Comparison of ENCODE assay signal across 10 mouse cellular contexts in genomic region chr9:106883085-106883484, GRCm38 (mm10). TPM values are rescaled to one million over a fixed set of nuclear protein-coding genes. Genes with fewer than 3 reads are reported as not detected.
A peak's percentile ranks its signal among the peaks of the same experiment; 100 is the strongest.
DNase-seq lines count a peak whose midpoint lies in the region; ATAC-seq lines count a peak whose summit lies in the region.
"Had no signal": no experiment of that assay in that cellular context is flagged by ENCODE, and none has a peak within 500 bp of the region (broad histone marks: within the 10 kb centered on the region; RNA-seq: fewer than 3 reads in every experiment).

No protein-coding gene starts in this region.

- H3K4me2 ChIP-seq in lung, embryonic 16.5 days (ENCODE audit: low read depth, low read length), result 0 out of 2 replicates have a peak overlapping the region, but pooled peaks have one; percentile 25
- H3K4me2 ChIP-seq in forebrain, embryonic 14.5 days (ENCODE audit: low read length), result peak overlapping the region; percentile 99
- H3K4me2 ChIP-seq in limb, embryonic 11.5 days (ENCODE audit: low read depth, severe bottlenecking), result peak overlapping the region; percentile 34; the same call in 1 of the 2 replicates
- peak overlapping the region; percentile 100 for H3K4me2 ChIP-seq in neural tube, embryonic 13.5 days

- ATAC-seq in lung, embryonic 16.5 days (ENCODE audit: low read depth), result no peak
- no peak for ATAC-seq in forebrain, embryonic 14.5 days
- ATAC-seq in limb, embryonic 11.5 days (ENCODE audit: insufficient number of reproducible peaks, low FRiP score, low TSS enrichment, low read depth), result no peak
- no peak for ATAC-seq in neural tube, embryonic 13.5 days (ENCODE audit: low read depth)
- ATAC-seq: Patski had no signal

- no peak overlapping the region for H3K27ac ChIP-seq in lung, embryonic 16.5 days (ENCODE audit: low read length)
- no peak overlapping the region for H3K27ac ChIP-seq in forebrain, embryonic 14.5 days (ENCODE audit: low read depth, low read length)
- no peak overlapping the region for H3K27ac ChIP-seq in limb, embryonic 11.5 days (replicated peaks; ENCODE audit: low read depth, low read length)
- no peak overlapping the region for H3K27ac ChIP-seq in neural tube, embryonic 13.5 days (replicated peaks)

- no peaks in the 10 kb centered on the region for H3K27me3 ChIP-seq in lung, embryonic 16.5 days (ENCODE audit: control insufficient read depth, insufficient read depth, low read depth, low read length)
- no peaks in the 10 kb centered on the region for H3K27me3 ChIP-seq in forebrain, embryonic 14.5 days (replicated peaks; ENCODE audit: control insufficient read depth, insufficient read depth, low read length)
- no peaks in the 10 kb centered on the region for H3K27me3 ChIP-seq in limb, embryonic 11.5 days (ENCODE audit: control insufficient read depth, insufficient read depth, low read length)
- no peaks in the 10 kb centered on the region for H3K27me3 ChIP-seq in neural tube, embryonic 13.5 days
- H3K27me3 ChIP-seq: Patski had no signal

- DNase-seq in lung, postnatal 14 days, result no peak
- no peak for DNase-seq in forebrain, embryonic 14.5 days (ENCODE audit: low spot score)
- DNase-seq in limb, embryonic 11.5 days (ENCODE audit: low spot score), result no peak
- no peak for DNase-seq in layer of hippocampus, postnatal 10 days (ENCODE audit: low spot score in 2 of 2)
- no peak for DNase-seq in gastrocnemius, adult 18-20 months (ENCODE audit: low spot score)
- DNase-seq: kidney, adult 18-20 months; lung, postnatal 4 days had no signal

- H3K9ac ChIP-seq in lung, embryonic 16.5 days (ENCODE audit: low read length), result no peak overlapping the region
- peak overlapping the region; percentile 41 for H3K9ac ChIP-seq in forebrain, embryonic 14.5 days (ENCODE audit: low read length)
- H3K9ac ChIP-seq in limb, embryonic 11.5 days (ENCODE audit: low read length), result no peak overlapping the region
- H3K9ac ChIP-seq in neural tube, embryonic 13.5 days, result peak overlapping the region; percentile 41

- H3K36me3 ChIP-seq in lung, embryonic 16.5 days (ENCODE audit: control insufficient read depth, insufficient read depth, low read length), result peaks cover 23% of the 10 kb centered on the region
- H3K36me3 ChIP-seq in forebrain, embryonic 14.5 days (ENCODE audit: control insufficient read depth, insufficient read depth, low read length), result peaks cover 75% of the 10 kb centered on the region
- peaks cover 12% of the 10 kb centered on the region for H3K36me3 ChIP-seq in limb, embryonic 11.5 days (ENCODE audit: control insufficient read depth, insufficient read depth, low read length)
- H3K36me3 ChIP-seq in neural tube, embryonic 13.5 days, result peaks cover 65% of the 10 kb centered on the region

- peaks cover 37% of the 10 kb centered on the region for H3K4me1 ChIP-seq in lung, embryonic 16.5 days (replicated peaks; ENCODE audit: control insufficient read depth, insufficient read depth, low read length)
- H3K4me1 ChIP-seq in forebrain, embryonic 14.5 days (ENCODE audit: control insufficient read depth, insufficient read depth, low read length), result peaks cover 23% of the 10 kb centered on the region
- H3K4me1 ChIP-seq in limb, embryonic 11.5 days (ENCODE audit: control insufficient read depth, insufficient read depth, low read length), result peaks cover 26% of the 10 kb centered on the region
- H3K4me1 ChIP-seq in neural tube, embryonic 13.5 days (replicated peaks), result peaks cover 60% of the 10 kb centered on the region

- WGBS in lung, embryonic 16.5 days, result 61% methylated on average over 3 of the region's 3 CpGs
- 85% methylated on average over 3 of the region's 3 CpGs for WGBS in forebrain, embryonic 14.5 days
- WGBS in limb, embryonic 11.5 days, result 83% methylated on average over 3 of the region's 3 CpGs
- WGBS in neural tube, embryonic 13.5 days, result 78% methylated on average over 3 of the region's 3 CpGs

- no peak overlapping the region; the same call in 1 of the 2 replicates for H3K4me3 ChIP-seq in lung, embryonic 16.5 days (ENCODE audit: low read length)
- peak overlapping the region; percentile 98 for H3K4me3 ChIP-seq in forebrain, embryonic 14.5 days (ENCODE audit: low read depth, low read length)
- H3K4me3 ChIP-seq in limb, embryonic 11.5 days (ENCODE audit: low read depth, low read length), result peak overlapping the region; percentile 10; the same call in 1 of the 2 replicates
- H3K4me3 ChIP-seq in neural tube, embryonic 13.5 days, result peak overlapping the region; percentile 98

- no peaks in the 10 kb centered on the region for H3K9me3 ChIP-seq in lung, embryonic 16.5 days (ENCODE audit: control insufficient read depth, low read length)
- H3K9me3 ChIP-seq in forebrain, embryonic 14.5 days (replicated peaks; ENCODE audit: control insufficient read depth, low read length), result no peaks in the 10 kb centered on the region
- H3K9me3 ChIP-seq in limb, embryonic 11.5 days (ENCODE audit: control insufficient read depth, low read length), result no peaks in the 10 kb centered on the region
- no peaks in the 10 kb centered on the region for H3K9me3 ChIP-seq in neural tube, embryonic 13.5 days

RNA-seq across cellular contexts. Expression of gene Rbm15b, which starts 4.1 kb away (rescaled TPM):
- 5.1 and 5.2 TPM in 2 replicates for polyA plus RNA-seq in lung, embryonic 16.5 days (2015; fragmentation: Nextera tagmentation; extraction: Ambion mirVana)
- polyA plus RNA-seq in forebrain, embryonic 14.5 days (2014; fragmentation: Nextera tagmentation; extraction: Ambion mirVana), result 22.9 and 24.8 TPM in 2 replicates
- 23.1 and 26.6 TPM in 2 replicates for polyA plus RNA-seq in limb, embryonic 11.5 days (2014; fragmentation: Nextera tagmentation; extraction: Ambion mirVana)
- polyA plus RNA-seq in neural tube, embryonic 13.5 days (2015; fragmentation: Nextera tagmentation; extraction: Ambion mirVana), result 17.8 and 19.6 TPM in 2 replicates
- 10 to 100 TPM; 58.3 to 61.2 TPM for total RNA-seq in layer of hippocampus, postnatal 10 days (2021)
- total RNA-seq in gastrocnemius, adult 18-20 months (2021), result 1 to 10 TPM; 4.3 to 5.2 TPM

RNA-seq across cellular contexts. Expression of gene Manf, which starts 8.7 kb away (rescaled TPM):
- polyA plus RNA-seq in lung, embryonic 16.5 days (2015; fragmentation: Nextera tagmentation; extraction: Ambion mirVana), result 286 and 294 TPM in 2 replicates
- 214 and 219 TPM in 2 replicates for polyA plus RNA-seq in forebrain, embryonic 14.5 days (2014; fragmentation: Nextera tagmentation; extraction: Ambion mirVana)
- polyA plus RNA-seq in limb, embryonic 11.5 days (2014; fragmentation: Nextera tagmentation; extraction: Ambion mirVana), result 316 and 331 TPM in 2 replicates
- 231 and 303 TPM in 2 replicates for polyA plus RNA-seq in neural tube, embryonic 13.5 days (2015; fragmentation: Nextera tagmentation; extraction: Ambion mirVana)
- total RNA-seq in layer of hippocampus, postnatal 10 days (2021), result 100 to 1,000 TPM; 101 to 116 TPM
- 10 to 100 TPM; 33.0 to 42.8 TPM for total RNA-seq in gastrocnemius, adult 18-20 months (2021)

Comparison
In these comparisons a context has a peak if more than half of its experiments do, and no peak if none do; other contexts are left out.
1. H3K4me2 ChIP-seq: peak in every context shown above with its lines; median percentile 100 in neural tube, embryonic 13.5 days; 99 in forebrain, embryonic 14.5 days; 34 in limb, embryonic 11.5 days; 25 in lung, embryonic 16.5 days.
2. H3K9ac ChIP-seq: peak in forebrain, embryonic 14.5 days (single experiment) and neural tube, embryonic 13.5 days (single experiment); none in lung, embryonic 16.5 days (single experiment) and limb, embryonic 11.5 days (single experiment).